Mouse (Mus musculus) cerebellum, adult 2 months (tissue): Measurements from ENCODE around the gene Rasgef1a.

ENCODE experiments used
- CTCF ChIP-seq: fragments of 200-500 bp; IDR thresholded peaks from 2 replicates; pipeline ENCODE4 v1.5.1; 2011; ENCODE audit warnings: low read depth, mild to moderate bottlenecking, control low read depth, low read length, moderate library complexity, borderline replicate concordance; ENCODE audit not compliant: insufficient read depth
- POLR2A ChIP-seq: fragments of 200-500 bp; IDR thresholded peaks from 2 replicates; pipeline ENCODE4 v1.6.1; 2011; ENCODE audit warnings: low read length, control low read depth, borderline replicate concordance; ENCODE audit not compliant: insufficient read depth

DNA sequence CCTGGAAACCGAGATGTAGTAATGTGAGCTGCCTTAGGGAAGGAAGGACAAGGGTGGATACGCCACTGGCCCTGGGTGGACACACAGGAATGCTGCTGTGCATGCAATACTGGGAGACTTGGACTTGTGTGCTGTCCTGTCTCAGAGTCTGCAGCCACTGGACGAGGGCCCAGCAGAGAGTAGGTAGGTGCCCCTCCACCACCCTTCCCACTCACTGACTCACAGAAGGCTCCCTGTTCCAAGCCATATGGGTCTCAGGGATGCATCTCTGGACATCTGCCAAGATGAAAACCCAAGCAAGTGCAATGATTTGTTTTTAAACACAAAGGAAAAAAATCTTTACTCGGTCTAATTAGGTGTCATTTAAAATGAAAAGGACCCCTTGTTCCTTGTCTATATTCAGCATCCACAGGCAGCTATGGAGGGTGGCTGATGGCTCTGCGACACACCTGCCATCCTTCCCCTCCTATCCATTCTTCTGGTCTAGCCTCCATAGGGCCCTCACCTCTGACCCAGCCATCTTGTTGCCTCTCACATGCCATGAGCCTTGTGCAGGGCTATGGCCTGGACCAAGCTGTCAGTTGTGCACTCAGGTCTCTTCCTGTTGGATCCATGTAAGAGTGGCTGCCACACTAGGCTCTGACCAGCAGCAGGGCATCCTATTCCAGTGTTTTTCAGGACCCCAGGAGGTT, 59.2 kb downstream of the Rasgef1a start:
- TF ChIP-seq CTCF (no peak), POLR2A (no peak)
